Mouse (Mus musculus): ENCODE measurements around the gene Foxp1. TPM values are rescaled to one million over a fixed set of nuclear protein-coding genes. Genes with fewer than 3 reads are reported as not detected.

Foxp1 gene
- polyA plus RNA-seq, 1 experiment from 2014 or later = 38.0 TPM

GRCm38 (mm10) chr6:99377716-99378115, 144.8 kb downstream of the Foxp1 start:
- H3K27ac ChIP-seq = peak overlapping the region; percentile 16; the same call in 1 of the 2 replicates

DNA sequence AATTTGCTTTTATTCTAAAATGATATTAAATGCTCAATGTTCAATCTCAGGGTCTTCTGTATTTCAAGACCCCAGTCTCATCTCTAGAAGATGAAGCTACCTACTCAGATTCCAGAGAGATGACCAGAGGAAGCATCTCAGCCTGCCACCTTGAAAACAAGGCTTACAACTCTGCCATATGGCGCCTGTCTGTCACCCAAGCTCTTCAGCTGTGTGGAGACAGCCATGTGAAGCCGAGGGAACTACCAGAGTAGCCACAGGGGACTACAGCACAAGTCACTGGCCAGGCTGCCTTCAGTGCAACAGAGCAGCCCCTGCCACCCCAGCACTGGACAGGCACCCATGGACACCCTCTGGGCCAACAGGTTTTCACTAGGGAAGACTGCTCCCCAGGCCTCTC, 145.4 kb downstream of the Foxp1 start:
- DNase-seq (ENCODE audit: low spot score) = no peak
- Histone ChIP-seq H3K4me2 (ENCODE audit: low read length) (no peak overlapping the region), H3K4me3 (replicated peaks; ENCODE audit: low read depth, low read length) (no peak overlapping the region), H3K27me3 (ENCODE audit: insufficient read depth, low read length) (no peaks in the 10 kb centered on the region), H3K36me3 (ENCODE audit: insufficient read depth, low read length) (no peaks in the 10 kb centered on the region), H3K4me1 (replicated peaks; ENCODE audit: insufficient read depth, low read length) (peaks cover 35% of the 10 kb centered on the region), H3K9ac (ENCODE audit: low read depth, low read length) (no peak overlapping the region), H3K27ac (peak overlapping the region; percentile 16; the same call in 1 of the 2 replicates), H3K9me3 (replicated peaks; ENCODE audit: low read length) (no peaks in the 10 kb centered on the region)
- WGBS = 72% methylated on average over 2 of the region's 2 CpGs
- ATAC-seq (replicated peaks; ENCODE audit: low FRiP score, low read depth) = no peak
- TF ChIP-seq CTCF (IDR thresholded peaks at IDR 0.05; ENCODE audit: low read depth) = no peak

More at GRCm38 (mm10) chr6:99377716-99378115, 144.8 kb downstream of the Foxp1 start:
- H3K4me1 ChIP-seq (replicated peaks; ENCODE audit: insufficient read depth, low read length) = peaks cover 35% of the 10 kb centered on the region
- no peak overlapping the region for H3K4me2 ChIP-seq (ENCODE audit: low read length)
- TF ChIP-seq CTCF (IDR thresholded peaks at IDR 0.05; ENCODE audit: low read depth) = no peak
- 68% methylated on average over 4 of the region's 4 CpGs for WGBS
- H3K27me3 ChIP-seq (ENCODE audit: insufficient read depth, low read length) = no peaks in the 10 kb centered on the region
- no peak overlapping the region for H3K4me3 ChIP-seq (replicated peaks; ENCODE audit: low read depth, low read length)
- H3K9ac ChIP-seq (ENCODE audit: low read depth, low read length) = no peak overlapping the region
- H3K9me3 ChIP-seq (replicated peaks; ENCODE audit: low read length) = no peaks in the 10 kb centered on the region
- DNase-seq (ENCODE audit: low spot score) (no peak), ATAC-seq (replicated peaks; ENCODE audit: low FRiP score, low read depth) (no peak)
- H3K36me3 ChIP-seq (ENCODE audit: insufficient read depth, low read length) = no peaks in the 10 kb centered on the region

- H3K4me2 ChIP-seq (ENCODE audit: low read length) = no peak overlapping the region
- no peaks in the 10 kb centered on the region for H3K27me3 ChIP-seq (ENCODE audit: insufficient read depth, low read length)
- H3K36me3 ChIP-seq (ENCODE audit: insufficient read depth, low read length) = no peaks in the 10 kb centered on the region
- H3K9ac ChIP-seq (ENCODE audit: low read depth, low read length) = no peak overlapping the region
- DNase-seq (ENCODE audit: low spot score) = no peak
- no peak for TF ChIP-seq CTCF (IDR thresholded peaks at IDR 0.05; ENCODE audit: low read depth)
- no peak overlapping the region for H3K27ac ChIP-seq
- WGBS = 85% methylated on average over 8 of the region's 8 CpGs
- H3K9me3 ChIP-seq (replicated peaks; ENCODE audit: low read length) = no peaks in the 10 kb centered on the region
- H3K4me1 ChIP-seq (replicated peaks; ENCODE audit: insufficient read depth, low read length) = peaks cover 35% of the 10 kb centered on the region
- H3K4me3 ChIP-seq (replicated peaks; ENCODE audit: low read depth, low read length) = no peak overlapping the region
- no peak for ATAC-seq (replicated peaks; ENCODE audit: low FRiP score, low read depth)
Observed at GRCm38 (mm10) chr6:99376721-99377120, 145.8 kb downstream of the Foxp1 start.

DNA sequence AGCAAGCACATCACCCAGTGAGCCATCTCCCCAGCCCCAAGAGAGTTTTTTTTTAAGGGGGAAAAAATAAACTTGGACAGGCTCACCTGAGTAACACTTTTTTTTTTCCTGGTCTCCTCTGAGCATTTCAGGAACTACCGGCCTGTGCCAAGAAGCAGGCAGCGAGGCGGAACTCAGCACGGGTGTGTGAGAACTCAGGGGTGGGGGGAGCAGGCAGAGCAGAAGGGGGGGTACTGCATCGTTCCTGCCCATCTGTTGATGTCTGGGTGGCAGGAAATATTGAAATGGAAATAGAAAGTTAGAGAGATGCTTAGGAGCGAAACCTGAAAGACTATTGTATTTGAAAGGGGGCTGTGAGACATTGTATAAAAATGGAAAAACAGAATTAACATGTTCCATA, 146.7 kb downstream of the Foxp1 start:
- TF ChIP-seq CTCF (IDR thresholded peaks at IDR 0.05; ENCODE audit: low read depth) = no peak
- no peaks in the 10 kb centered on the region for H3K9me3 ChIP-seq (replicated peaks; ENCODE audit: low read length)
- ATAC-seq (replicated peaks; ENCODE audit: low FRiP score, low read depth) = no peak
- DNase-seq (ENCODE audit: low spot score) = no peak
- 36% methylated on average over 6 of the region's 6 CpGs for WGBS
- no peak overlapping the region for H3K4me2 ChIP-seq (ENCODE audit: low read length)
- H3K4me1 ChIP-seq (replicated peaks; ENCODE audit: insufficient read depth, low read length) = peaks cover 35% of the 10 kb centered on the region
- H3K36me3 ChIP-seq (ENCODE audit: insufficient read depth, low read length) = no peaks in the 10 kb centered on the region
- H3K9ac ChIP-seq (ENCODE audit: low read depth, low read length) = no peak overlapping the region
- no peak overlapping the region for H3K27ac ChIP-seq
- H3K27me3 ChIP-seq (ENCODE audit: insufficient read depth, low read length) = no peaks in the 10 kb centered on the region
- no peak overlapping the region for H3K4me3 ChIP-seq (replicated peaks; ENCODE audit: low read depth, low read length)

DNA sequence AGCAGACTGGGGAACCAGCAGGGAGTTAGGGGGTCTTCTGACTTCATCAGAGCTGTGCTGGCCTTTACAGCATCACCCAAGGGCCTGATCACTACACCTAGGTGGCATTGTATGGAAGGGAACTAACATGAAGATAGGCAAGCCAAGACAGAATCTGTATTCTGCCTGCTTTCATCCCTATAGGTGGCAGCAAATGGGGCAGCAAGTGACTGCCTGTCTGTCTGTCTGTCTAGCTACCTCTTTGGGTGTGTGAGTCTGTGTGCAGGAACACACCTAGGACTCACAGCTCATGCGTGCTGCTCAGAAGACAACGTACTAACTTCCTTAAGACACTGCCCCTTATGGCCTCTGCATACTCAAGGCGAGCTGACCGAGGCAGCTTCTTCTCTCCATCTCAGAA, 147.1 kb downstream of the Foxp1 start:
- H3K27me3 ChIP-seq (ENCODE audit: insufficient read depth, low read length) = no peaks in the 10 kb centered on the region
- H3K9me3 ChIP-seq (replicated peaks; ENCODE audit: low read length) = no peaks in the 10 kb centered on the region
- H3K4me3 ChIP-seq (replicated peaks; ENCODE audit: low read depth, low read length) = no peak overlapping the region
- H3K36me3 ChIP-seq (ENCODE audit: insufficient read depth, low read length) = no peaks in the 10 kb centered on the region
- no peak for TF ChIP-seq CTCF (IDR thresholded peaks at IDR 0.05; ENCODE audit: low read depth)
- DNase-seq (ENCODE audit: low spot score) (no peak), ATAC-seq (replicated peaks; ENCODE audit: low FRiP score, low read depth) (no peak)
- no peak overlapping the region for H3K4me2 ChIP-seq (ENCODE audit: low read length)
- no peak overlapping the region for H3K9ac ChIP-seq (ENCODE audit: low read depth, low read length)
- H3K27ac ChIP-seq = no peak overlapping the region
- WGBS = 21% methylated on average over 4 of the region's 4 CpGs
- peaks cover 35% of the 10 kb centered on the region for H3K4me1 ChIP-seq (replicated peaks; ENCODE audit: insufficient read depth, low read length)

GRCm38 (mm10) chr6:99374448-99375271, 147.9 kb downstream of the Foxp1 start:
- Histone ChIP-seq H3K27me3 (ENCODE audit: insufficient read depth, low read length) (no peaks in the 10 kb centered on the region), H3K9ac (ENCODE audit: low read depth, low read length) (0 out of 2 replicates have a peak overlapping the region, but pooled peaks have one; percentile 5), H3K27ac (no peak overlapping the region), H3K36me3 (ENCODE audit: insufficient read depth, low read length) (no peaks in the 10 kb centered on the region), H3K4me3 (replicated peaks; ENCODE audit: low read depth, low read length) (no peak overlapping the region), H3K4me1 (replicated peaks; ENCODE audit: insufficient read depth, low read length) (peaks cover 34% of the 10 kb centered on the region), H3K4me2 (ENCODE audit: low read length) (no peak overlapping the region), H3K9me3 (replicated peaks; ENCODE audit: low read length) (no peaks in the 10 kb centered on the region)
- 49% methylated on average over 19 of the region's 19 CpGs for WGBS
- peak; percentile 49 for DNase-seq (ENCODE audit: low spot score)
- TF ChIP-seq CTCF (IDR thresholded peaks at IDR 0.05; ENCODE audit: low read depth) = no peak
- no peak for ATAC-seq (replicated peaks; ENCODE audit: low FRiP score, low read depth)
